Mouse (Mus musculus) stomach, embryonic 16.5 days (tissue): ENCODE data around the gene Clec10a. TPM values are rescaled to one million over a fixed set of nuclear protein-coding genes. Genes with fewer than 3 reads are reported as not detected.
"Not testable (repeated sequence)": the region's sequence is repeated elsewhere in the genome, so short reads cannot be mapped to it uniquely, and the experiment has no call there.

Experiments used
- ATAC-seq: fragments of 200-750 bp; cut with Nextera tagmentation; 2 replicates; pipeline ENCODE4 v1.8.0; 2017; ENCODE audit warnings: moderate number of reproducible peaks, moderate TSS enrichment; ENCODE audit not compliant: insufficient read depth, low FRiP score
- H3K27ac ChIP-seq: fragments of 300-500 bp; sonication (generic); 2 replicates; pipeline ENCODE4 v1.5.1; 2014; ENCODE audit warnings: low read length
- H3K27me3 ChIP-seq: fragments of 300-500 bp; sonication (generic); 2 replicates; pipeline ENCODE4 v1.6.1; 2014; ENCODE audit warnings: low read length, control low read depth, mixed read lengths; ENCODE audit not compliant: control insufficient read depth, insufficient read depth
- H3K36me3 ChIP-seq: fragments of 300-500 bp; sonication (generic); 2 replicates; pipeline ENCODE4 v1.6.1; 2014; ENCODE audit warnings: low read length; ENCODE audit not compliant: control insufficient read depth, insufficient read depth
- H3K4me1 ChIP-seq: fragments of 300-500 bp; sonication (generic); 2 replicates; pipeline ENCODE4 v1.6.1; 2014; ENCODE audit warnings: low read length, control low read depth, mixed read lengths; ENCODE audit not compliant: control insufficient read depth, insufficient read depth
- H3K4me2 ChIP-seq: fragments of 300-500 bp; sonication (generic); 2 replicates; pipeline ENCODE4 v1.6.1; 2014; ENCODE audit warnings: low read depth, low read length, mixed read lengths
- H3K4me3 ChIP-seq: fragments of 300-500 bp; sonication (generic); replicated peaks from 2 replicates; pipeline ENCODE4 v1.5.1; 2014; ENCODE audit warnings: mild to moderate bottlenecking, low read length
- H3K9ac ChIP-seq: fragments of 300-500 bp; sonication (generic); 2 replicates; pipeline ENCODE4 v1.6.1; 2014; ENCODE audit warnings: low read length
- H3K9me3 ChIP-seq: fragments of 300-500 bp; sonication (generic); replicated peaks from 2 replicates; pipeline ENCODE4 v1.6.1; 2016; ENCODE audit warnings: low read length, control low read depth; ENCODE audit not compliant: control insufficient read depth
- WGBS: fragments of 180-500 bp; shearing (Covaris S2); extraction: QIAGEN DNeasy Blood & Tissue Kit; methylation state at CpG from one replicate; pipeline ENCODE4 v1.1.7; 2014; 5-methylcytosine and 5-hydroxymethylcytosine counted together
- polyA plus RNA-seq: library from polyadenylated mRNA; unstranded; fragments of >200 nt; fragmentation: Nextera tagmentation; extraction: Ambion mirVana; gene quantifications from 2 replicates; pipeline ENCODE4 v1.2.1, GENCODE M21; 2015

The Clec10a gene
- polyA plus RNA-seq, 1 experiment from 2014 or later, result 1.3 TPM

DNA sequence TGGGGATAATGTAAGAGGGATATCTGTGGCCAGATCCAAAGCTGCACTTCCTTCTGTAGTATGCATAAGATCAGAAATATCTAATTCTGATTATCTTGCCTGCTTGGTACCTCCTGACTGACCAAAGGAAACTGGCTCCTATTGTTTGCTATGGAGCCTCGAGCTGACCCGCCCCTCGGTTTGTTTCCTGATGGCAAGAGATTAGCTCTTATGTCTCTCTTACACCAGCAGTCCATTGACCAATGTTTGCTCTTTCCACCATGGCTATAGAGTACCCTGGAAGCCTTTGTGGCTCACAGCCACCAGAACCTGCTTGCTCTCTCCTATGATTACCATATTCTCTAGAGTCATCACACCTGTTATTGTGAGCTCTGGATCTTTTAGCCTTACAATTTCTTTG, 6.3 kb downstream of the Clec10a start:
- no peaks in the 10 kb centered on the region for H3K9me3 ChIP-seq
- no peak overlapping the region for H3K9ac ChIP-seq
- no peaks in the 10 kb centered on the region for H3K27me3 ChIP-seq
- no peaks in the 10 kb centered on the region for H3K4me1 ChIP-seq
- H3K27ac ChIP-seq, result no peak overlapping the region
- ATAC-seq, result no peak
- no peak overlapping the region for H3K4me2 ChIP-seq
- H3K4me3 ChIP-seq, result no peak overlapping the region
- WGBS, result 48% methylated on average over 3 of the region's 3 CpGs
- no peaks in the 10 kb centered on the region for H3K36me3 ChIP-seq

DNA sequence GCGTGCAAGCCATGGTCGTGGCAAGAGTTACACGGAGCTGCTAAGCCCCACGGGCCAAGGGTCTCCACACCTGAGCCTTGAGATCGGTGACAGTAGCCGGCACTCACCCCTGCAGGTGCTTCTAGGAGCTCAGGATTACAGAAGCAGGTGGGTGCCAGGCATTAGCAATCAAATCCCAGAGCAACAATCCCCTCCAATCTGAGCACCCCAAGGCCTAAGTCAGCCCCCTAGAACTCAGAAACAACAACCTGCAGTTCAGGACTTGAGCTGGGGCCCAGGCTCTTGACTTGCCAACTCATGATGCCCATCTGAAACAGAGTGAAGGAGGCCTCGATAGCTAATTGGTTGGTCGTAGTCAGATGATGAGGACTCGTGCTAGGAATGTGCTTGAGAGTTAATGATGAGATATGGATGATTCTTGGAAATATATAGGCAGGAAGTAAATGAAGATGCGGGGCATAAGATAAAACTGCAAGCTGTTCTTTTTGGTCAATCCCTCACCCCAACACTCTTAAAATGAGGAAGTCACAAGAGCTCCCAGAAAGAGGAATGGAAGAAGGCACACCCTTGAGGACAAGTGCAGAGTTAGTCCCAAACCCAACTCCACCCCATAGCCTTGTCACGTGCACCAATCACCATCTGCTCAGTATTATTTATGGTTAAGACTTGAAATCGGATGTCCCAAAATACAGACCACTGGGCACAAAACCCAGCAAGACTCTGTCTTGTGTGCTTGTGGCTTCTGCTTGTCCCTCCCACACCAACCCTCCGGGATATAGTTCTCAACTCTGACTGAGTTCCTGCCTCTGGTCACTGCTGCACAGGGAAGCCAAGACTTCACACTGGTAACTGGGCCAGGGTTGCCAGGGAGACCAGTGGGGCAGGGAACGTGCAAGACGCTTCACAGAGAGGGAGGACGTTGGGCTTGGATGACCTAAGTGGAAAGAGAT, 10.2 kb downstream of the Clec10a start:
- ATAC-seq, result no peak
- Histone ChIP-seq H3K4me1 (no peaks in the 10 kb centered on the region), H3K27me3 (no peaks in the 10 kb centered on the region), H3K36me3 (no peaks in the 10 kb centered on the region), H3K9me3 (no peaks in the 10 kb centered on the region), H3K9ac (no peak overlapping the region), H3K4me2 (no peak overlapping the region), H3K27ac (no peak overlapping the region), H3K4me3 (no peak overlapping the region)
- WGBS, result 71% methylated on average over 16 of the region's 16 CpGs

DNA sequence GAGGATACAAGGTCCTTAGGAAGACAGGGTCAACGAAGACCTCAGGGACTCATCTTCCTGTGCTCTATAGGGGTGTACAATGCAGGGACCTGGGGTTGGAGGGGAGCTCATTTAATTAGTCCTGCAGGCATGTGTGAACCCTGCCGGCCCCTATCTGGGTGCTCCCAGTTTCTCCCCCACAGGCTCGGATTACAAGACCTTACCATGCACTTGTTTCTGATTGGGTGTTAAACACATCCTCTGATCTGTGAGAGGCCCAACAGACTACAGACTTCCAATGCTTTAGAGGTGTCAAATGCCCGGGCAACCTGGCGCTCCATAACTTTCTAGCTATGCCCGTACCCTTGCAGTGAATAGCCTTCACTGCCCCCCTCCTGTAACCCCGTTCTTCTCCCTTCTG, 12.1 kb downstream of the Clec10a start:
- no peak for ATAC-seq
- no peaks in the 10 kb centered on the region for H3K4me1 ChIP-seq
- no peaks in the 10 kb centered on the region for H3K9me3 ChIP-seq
- no peak overlapping the region for H3K27ac ChIP-seq
- no peaks in the 10 kb centered on the region for H3K36me3 ChIP-seq
- no peak overlapping the region for H3K4me3 ChIP-seq
- 56% methylated on average over 7 of the region's 7 CpGs for WGBS
- H3K27me3 ChIP-seq, result no peaks in the 10 kb centered on the region
- no peak overlapping the region for H3K9ac ChIP-seq
- no peak overlapping the region for H3K4me2 ChIP-seq

DNA sequence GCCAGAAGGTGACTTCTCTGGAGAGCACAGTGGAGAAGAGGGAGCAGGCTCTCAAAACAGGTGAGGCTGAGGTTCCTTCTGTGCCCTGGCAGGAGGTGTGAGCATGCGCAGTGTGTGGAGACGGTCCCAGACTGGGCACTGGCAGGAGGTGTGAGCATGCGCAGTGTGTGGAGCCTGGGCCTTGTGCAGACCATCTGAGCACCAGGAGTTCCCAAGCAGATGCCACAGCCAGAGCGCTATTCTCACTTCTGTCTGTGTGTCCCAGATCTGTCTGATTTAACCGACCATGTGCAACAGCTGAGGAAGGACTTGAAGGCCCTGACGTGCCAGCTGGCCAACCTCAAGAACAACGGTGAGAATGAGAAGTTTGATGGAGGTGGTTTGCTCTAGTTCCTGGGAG, 13.5 kb downstream of the Clec10a start:
- 82% methylated on average over 6 of the region's 7 CpGs for WGBS
- not testable (repeated sequence) for H3K27ac ChIP-seq, H3K9me3 ChIP-seq, H3K4me3 ChIP-seq, H3K4me2 ChIP-seq, H3K9ac ChIP-seq, ATAC-seq, H3K4me1 ChIP-seq, H3K36me3 ChIP-seq, H3K27me3 ChIP-seq

DNA sequence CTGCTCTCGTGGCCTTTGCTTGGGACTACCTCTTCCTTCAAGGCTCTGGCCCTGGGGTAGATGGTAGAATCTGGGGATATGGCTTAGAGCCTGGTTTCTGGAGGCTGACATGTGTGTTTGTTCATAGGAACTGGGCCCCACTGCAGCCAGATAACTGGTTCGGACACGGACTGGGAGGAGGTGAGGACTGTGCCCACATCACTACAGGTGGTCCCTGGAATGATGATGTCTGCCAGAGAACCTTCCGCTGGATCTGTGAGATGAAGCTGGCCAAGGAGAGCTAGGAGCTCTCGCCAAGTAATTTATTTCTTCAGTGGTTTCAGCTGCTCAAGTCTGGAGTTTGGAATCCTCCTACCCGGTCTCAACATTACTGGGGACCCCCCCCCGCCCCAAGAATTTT, 14.3 kb downstream of the Clec10a start:
- no peak for ATAC-seq
- 80% methylated on average over 7 of the region's 7 CpGs for WGBS
- H3K4me1 ChIP-seq, result no peaks in the 10 kb centered on the region

DNA sequence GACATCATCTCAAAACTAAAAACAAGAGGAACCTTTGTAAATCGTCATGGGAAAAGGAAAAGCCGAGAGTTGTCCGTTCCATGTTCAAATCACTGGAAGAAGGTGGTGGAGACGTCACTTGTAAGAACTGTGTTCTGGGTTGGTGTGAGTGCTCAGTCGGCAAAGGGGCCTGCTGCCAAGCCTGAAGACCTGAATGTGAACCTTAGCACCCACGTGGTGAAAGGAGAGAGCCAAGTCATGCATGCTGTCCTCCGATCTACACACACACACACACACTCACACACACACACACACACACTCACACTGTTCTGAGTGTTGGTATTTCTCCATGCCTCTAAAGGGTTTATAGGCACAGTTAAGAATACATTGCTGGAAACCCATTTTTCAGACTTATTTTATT, 15.2 kb downstream of the Clec10a start:
- 79% methylated on average over 7 of the region's 7 CpGs for WGBS

More for the DNA sequence above, 14.3 kb downstream of the Clec10a start:
- Histone ChIP-seq H3K9me3 (no peaks in the 10 kb centered on the region), H3K9ac (no peak overlapping the region), H3K27me3 (no peaks in the 10 kb centered on the region), H3K4me2 (no peak overlapping the region), H3K27ac (no peak overlapping the region), H3K36me3 (no peaks in the 10 kb centered on the region), H3K4me3 (no peak overlapping the region)

DNA sequence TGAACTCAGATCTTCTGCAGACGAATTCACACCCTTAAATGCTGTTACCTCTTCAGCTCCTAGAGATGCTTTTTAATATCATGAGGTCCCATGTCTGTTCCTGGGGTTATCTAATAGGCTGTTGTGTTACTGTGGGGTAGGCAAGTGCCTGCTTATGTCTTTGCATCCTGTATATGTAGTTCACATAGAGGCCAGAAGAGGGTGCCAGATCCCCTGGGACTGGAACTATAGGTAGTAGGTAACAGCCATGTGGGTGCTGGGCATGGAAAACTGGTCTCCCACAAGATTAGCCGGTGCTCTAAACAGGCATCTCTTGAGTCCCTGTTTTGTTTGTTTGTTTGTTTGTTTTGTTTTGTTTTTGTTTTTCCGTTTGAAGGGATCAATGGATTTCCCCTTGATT, 15.8 kb downstream of the Clec10a start:
- Histone ChIP-seq H3K27me3 (no peaks in the 10 kb centered on the region), H3K9me3 (no peaks in the 10 kb centered on the region), H3K4me3 (no peak overlapping the region), H3K4me1 (no peaks in the 10 kb centered on the region), H3K27ac (no peak overlapping the region), H3K9ac (no peak overlapping the region), H3K36me3 (no peaks in the 10 kb centered on the region), H3K4me2 (no peak overlapping the region)
- no peak for ATAC-seq
- 48% methylated on average over 3 of the region's 3 CpGs for WGBS

More for the DNA sequence above, 15.2 kb downstream of the Clec10a start:
- Histone ChIP-seq H3K4me3 (no peak overlapping the region), H3K9me3 (no peaks in the 10 kb centered on the region), H3K27ac (no peak overlapping the region), H3K9ac (no peak overlapping the region), H3K4me2 (no peak overlapping the region), H3K4me1 (no peaks in the 10 kb centered on the region), H3K27me3 (no peaks in the 10 kb centered on the region), H3K36me3 (no peaks in the 10 kb centered on the region)
- ATAC-seq, result no peak

DNA sequence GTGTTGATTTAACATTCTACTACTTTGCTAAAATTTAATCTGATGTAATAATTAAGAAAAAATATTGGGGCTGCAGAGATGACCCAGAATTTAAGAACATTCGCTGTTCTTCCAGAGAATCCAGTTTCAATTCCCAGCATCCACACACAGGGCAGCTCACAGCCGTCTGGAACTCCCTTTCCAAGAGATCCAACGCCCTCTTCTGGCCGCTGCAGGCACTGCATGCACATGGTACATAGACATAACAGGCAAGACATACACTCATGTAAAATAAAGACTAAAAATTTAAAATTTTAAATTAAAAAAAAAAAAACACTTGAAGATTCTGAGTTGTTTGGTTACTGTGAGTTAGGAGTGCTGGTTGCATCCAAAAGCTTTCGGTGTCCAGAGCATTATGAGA, 16.3 kb downstream of the Clec10a start:
- no peak overlapping the region for H3K4me3 ChIP-seq
- WGBS, result 49% methylated on average over 5 of the region's 5 CpGs
- no peaks in the 10 kb centered on the region for H3K9me3 ChIP-seq
- no peaks in the 10 kb centered on the region for H3K4me1 ChIP-seq
- H3K27ac ChIP-seq, result no peak overlapping the region
- H3K9ac ChIP-seq, result no peak overlapping the region
- ATAC-seq, result no peak
- H3K4me2 ChIP-seq, result no peak overlapping the region
- no peaks in the 10 kb centered on the region for H3K36me3 ChIP-seq
- no peaks in the 10 kb centered on the region for H3K27me3 ChIP-seq

DNA sequence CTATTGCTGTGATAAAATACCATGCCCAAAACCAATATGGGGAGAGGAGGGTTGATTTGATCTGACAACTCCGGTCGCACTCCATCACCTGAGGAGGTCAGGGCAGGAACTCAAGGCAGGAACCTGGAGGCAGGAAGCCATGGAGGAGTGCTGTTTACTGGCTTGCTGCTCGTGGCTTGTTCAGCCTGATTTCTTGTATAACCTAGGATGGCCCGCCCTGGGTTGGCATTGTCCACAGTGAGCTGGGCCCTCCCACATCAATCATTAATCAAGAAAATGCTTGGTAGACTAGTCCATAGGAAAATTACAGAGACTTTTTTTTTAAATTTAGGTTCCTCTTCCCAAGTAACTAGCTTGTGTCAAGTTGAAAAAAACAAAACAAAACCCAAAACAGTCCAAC, 18.5 kb downstream of the Clec10a start:
- Histone ChIP-seq H3K4me1 (no peaks in the 10 kb centered on the region), H3K9ac (no peak overlapping the region), H3K27ac (no peak overlapping the region), H3K4me2 (no peak overlapping the region), H3K36me3 (no peaks in the 10 kb centered on the region), H3K4me3 (no peak overlapping the region), H3K9me3 (no peaks in the 10 kb centered on the region), H3K27me3 (no peaks in the 10 kb centered on the region)
- no peak for ATAC-seq
- WGBS, result 71% methylated on average over 4 of the region's 4 CpGs
